Comparison of ENCODE assay signal across 28 mouse cellular contexts in genomic region chr17:88587371-88587770, GRCm38 (mm10). TPM values are rescaled to one million over a fixed set of nuclear protein-coding genes. Genes with fewer than 3 reads are reported as not detected.
"Had no signal": no experiment of that assay in that cellular context is flagged by ENCODE, and none has a peak within 500 bp of the region (broad histone marks: within the 10 kb centered on the region; RNA-seq: fewer than 3 reads in every experiment).

No protein-coding gene starts in this region.

- H3K4me1 ChIP-seq: heart, embryonic 13.5 days; heart, embryonic 15.5 days; hindbrain, embryonic 13.5 days; hindbrain, embryonic 15.5 days; kidney, embryonic 15.5 days; limb, embryonic 13.5 days; limb, embryonic 15.5 days; liver, embryonic 12.5 days had no signal

- H3K9ac ChIP-seq: heart, embryonic 13.5 days; heart, embryonic 15.5 days; hindbrain, embryonic 13.5 days; hindbrain, embryonic 15.5 days; kidney, embryonic 15.5 days; limb, embryonic 13.5 days; limb, embryonic 15.5 days; liver, embryonic 12.5 days; liver, embryonic 14.5 days had no signal

- H3K27me3 ChIP-seq: heart, embryonic 13.5 days; heart, embryonic 15.5 days; hindbrain, embryonic 13.5 days; hindbrain, embryonic 15.5 days; kidney, embryonic 15.5 days; limb, embryonic 13.5 days; limb, embryonic 15.5 days; liver, embryonic 12.5 days had no signal

- H3K4me2 ChIP-seq: heart, embryonic 11.5 days; heart, embryonic 13.5 days; heart, embryonic 15.5 days; hindbrain, embryonic 13.5 days; hindbrain, embryonic 15.5 days; kidney, embryonic 15.5 days; limb, embryonic 13.5 days; limb, embryonic 15.5 days; liver, embryonic 12.5 days had no signal

- ATAC-seq: hindbrain, postnatal 0 days; intestine, embryonic 16.5 days; liver, embryonic 12.5 days had no signal

- DNase-seq: gastrocnemius, adult 2 months; gastrocnemius, postnatal 10 days; gastrocnemius, postnatal 25 days; heart, adult 2 months; heart, postnatal 14 days; heart, postnatal 36 days; kidney, adult 11 months; kidney, adult 2 months; kidney, adult 9 months; kidney, postnatal 14 days; kidney, postnatal 36 days; left cerebral cortex, postnatal 4 days; lung, adult 18-20 months had no signal

- H3K27ac ChIP-seq: gastrocnemius, adult 2 months; heart, adult 2 months; heart, embryonic 13.5 days; heart, embryonic 15.5 days; hindbrain, embryonic 13.5 days; hindbrain, embryonic 15.5 days; hindbrain, postnatal 0 days; kidney, embryonic 15.5 days; kidney, postnatal 0 days; limb, embryonic 13.5 days; limb, embryonic 15.5 days; liver, embryonic 12.5 days; liver, embryonic 14.5 days had no signal

- H3K4me3 ChIP-seq: gastrocnemius, adult 2 months; heart, adult 2 months; heart, embryonic 13.5 days; heart, embryonic 15.5 days; hindbrain, embryonic 13.5 days; hindbrain, embryonic 15.5 days; kidney, embryonic 15.5 days; limb, embryonic 13.5 days; limb, embryonic 15.5 days; liver, embryonic 12.5 days had no signal

- H3K9me3 ChIP-seq: heart, embryonic 15.5 days; hindbrain, embryonic 13.5 days; hindbrain, embryonic 15.5 days; kidney, embryonic 15.5 days; limb, embryonic 13.5 days; limb, embryonic 15.5 days; liver, embryonic 12.5 days had no signal

RNA-seq across cellular contexts. Expression of gene Ston1, which starts 10.1 kb away (rescaled TPM):
- total RNA-seq: granulocyte monocyte progenitor cell, adult 5-6 weeks; hematopoietic stem cell, adult 5-6 weeks had no signal
